Mouse (Mus musculus) myocyte (in vitro differentiated cells): ENCODE measurements around the gene She. TPM values are rescaled to one million over a fixed set of nuclear protein-coding genes. Genes with fewer than 3 reads are reported as not detected.

ENCODE experiments used
- H3K27me3 ChIP-seq: one replicate; pipeline ENCODE4 v1.6.1; 2011; ENCODE audit not compliant: control insufficient read depth, insufficient read depth, insufficient read length
- H3K36me3 ChIP-seq: one replicate; pipeline ENCODE4 v1.6.1; 2011; ENCODE audit not compliant: control insufficient read depth, insufficient read depth
- H3K4me2 ChIP-seq: one replicate; pipeline ENCODE4 v1.6.1; 2011; ENCODE audit warnings: low read depth, control low read depth
- H3K4me3 ChIP-seq: one replicate; pipeline ENCODE4 v1.5.1; 2011; ENCODE audit warnings: mild to moderate bottlenecking, control low read depth, moderate library complexity
- H3K79me2 ChIP-seq: one replicate; pipeline ENCODE4 v1.6.1; 2011; ENCODE audit not compliant: control insufficient read depth, insufficient read depth
- H3ac ChIP-seq: one replicate; pipeline ENCODE4 v1.6.1; 2011; ENCODE audit not compliant: control insufficient read depth, insufficient read length
- CEBPB ChIP-seq: IDR thresholded peaks from 2 replicates; pipeline ENCODE4 v1.6.1; 2011; ENCODE audit warnings: mild to moderate bottlenecking, moderate library complexity; ENCODE audit not compliant: poor library complexity, insufficient read depth, severe bottlenecking
- E2F4 ChIP-seq: IDR thresholded peaks from one replicate; pipeline ENCODE4 v1.6.1; 2011; ENCODE audit warnings: mild to moderate bottlenecking, control low read depth, moderate library complexity; ENCODE audit not compliant: insufficient read depth
- MAX ChIP-seq: IDR thresholded peaks from one replicate; pipeline ENCODE4 v1.6.1; 2011; ENCODE audit warnings: low read depth, mild to moderate bottlenecking, control low read depth
- MYOD1 ChIP-seq, 3 experiments: IDR thresholded peaks; one replicate each; pipeline ENCODE4 v1.6.1; 2011; ENCODE audit warnings: control low read depth in 2 of 3, low read depth in 2 of 3, mild to moderate bottlenecking in 2 of 3, moderate library complexity in 1 of 3; ENCODE audit not compliant: insufficient read length in 2 of 3, control insufficient read depth in 1 of 3
- MYOG ChIP-seq, 3 experiments: IDR thresholded peaks; one replicate each; pipeline ENCODE4 v1.6.1; 2011; ENCODE audit warnings: control low read depth in 2 of 3, low read depth in 2 of 3, mild to moderate bottlenecking in 2 of 3; ENCODE audit not compliant: insufficient read length in 2 of 3, control insufficient read depth in 1 of 3, insufficient read depth in 1 of 3
- POLR2A ChIP-seq: IDR thresholded peaks from one replicate; pipeline ENCODE4 v1.6.1; 2011; ENCODE audit warnings: low read depth, mild to moderate bottlenecking, control low read depth, moderate library complexity; ENCODE audit not compliant: insufficient read length
- POLR2AphosphoS2 ChIP-seq: IDR thresholded peaks from one replicate; pipeline ENCODE4 v1.6.1; 2011; ENCODE audit warnings: low read depth, control low read depth; ENCODE audit not compliant: insufficient read length
- REST ChIP-seq: IDR thresholded peaks from one replicate; pipeline ENCODE4 v1.6.1; 2011; ENCODE audit warnings: mild to moderate bottlenecking, control low read depth, moderate library complexity; ENCODE audit not compliant: insufficient read depth, insufficient read length
- SRF ChIP-seq: IDR thresholded peaks from one replicate; pipeline ENCODE4 v1.6.1; 2011; ENCODE audit warnings: low read depth; ENCODE audit not compliant: control insufficient read depth, insufficient read length
- TCF12 ChIP-seq: IDR thresholded peaks from one replicate; pipeline ENCODE4 v1.6.1; 2011; ENCODE audit warnings: mild to moderate bottlenecking, control low read depth; ENCODE audit not compliant: poor library complexity, insufficient read depth, severe bottlenecking
- TCF3 ChIP-seq: IDR thresholded peaks from one replicate; pipeline ENCODE4 v1.6.1; 2011; ENCODE audit warnings: low read depth, control low read depth; ENCODE audit not compliant: insufficient read length
- USF1 ChIP-seq: IDR thresholded peaks from one replicate; pipeline ENCODE4 v1.6.1; 2011; ENCODE audit warnings: low read depth, mild to moderate bottlenecking, control low read depth, moderate library complexity
- polyA plus RNA-seq: library from polyadenylated mRNA; unstranded; fragments of >200 nt; fragmentation: generic; extraction: Trizol; gene quantifications from one replicate; pipeline ENCODE4 v1.2.1, GENCODE M21; 2012; ENCODE audit warnings: missing spikeins

She gene
- polyA plus RNA-seq, 1 experiment = not detected

DNA sequence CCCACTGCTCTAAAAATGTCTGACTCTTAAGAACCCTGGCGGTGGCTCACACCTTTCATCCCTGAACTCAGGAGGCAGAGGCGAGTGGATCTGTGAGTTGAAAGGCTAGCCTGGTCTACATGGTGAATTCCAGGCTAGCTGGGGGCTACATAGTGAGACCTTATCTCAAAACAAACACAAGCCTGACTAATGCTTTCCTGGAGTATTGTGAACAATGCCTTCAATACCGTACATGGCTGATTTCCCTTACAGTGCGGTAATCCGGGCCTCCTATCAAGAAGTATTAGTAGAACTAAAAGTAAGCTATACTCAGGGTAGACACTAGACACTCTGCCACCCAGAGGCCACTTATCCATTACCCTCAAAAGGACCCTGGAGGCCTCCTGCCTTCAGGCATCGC lies 16.9 kb downstream of the She start:
- H3K27me3 ChIP-seq = no peaks in the 10 kb centered on the region
- H3ac ChIP-seq = no peak overlapping the region
- no peaks in the 10 kb centered on the region for H3K79me2 ChIP-seq
- H3K4me2 ChIP-seq = no peak overlapping the region
- H3K4me3 ChIP-seq = no peak overlapping the region
- no peaks in the 10 kb centered on the region for H3K36me3 ChIP-seq
- TF ChIP-seq E2F4 (no peak), POLR2AphosphoS2 (no peak), REST (no peak), TCF3 (no peak), SRF (no peak), CEBPB (no peak), MAX (no peak), MYOG (IDR thresholded peaks at IDR 0.05; ENCODE audit: control insufficient read depth in 1 of 3, insufficient read depth in 1 of 3, insufficient read length in 2 of 3, low read depth in 2 of 3) (no peak), USF1 (no peak), MYOD1 (IDR thresholded peaks at IDR 0.05; ENCODE audit: control insufficient read depth in 1 of 3, insufficient read length in 2 of 3, low read depth in 2 of 3) (no peak), POLR2A (no peak), TCF12 (no peak)

DNA sequence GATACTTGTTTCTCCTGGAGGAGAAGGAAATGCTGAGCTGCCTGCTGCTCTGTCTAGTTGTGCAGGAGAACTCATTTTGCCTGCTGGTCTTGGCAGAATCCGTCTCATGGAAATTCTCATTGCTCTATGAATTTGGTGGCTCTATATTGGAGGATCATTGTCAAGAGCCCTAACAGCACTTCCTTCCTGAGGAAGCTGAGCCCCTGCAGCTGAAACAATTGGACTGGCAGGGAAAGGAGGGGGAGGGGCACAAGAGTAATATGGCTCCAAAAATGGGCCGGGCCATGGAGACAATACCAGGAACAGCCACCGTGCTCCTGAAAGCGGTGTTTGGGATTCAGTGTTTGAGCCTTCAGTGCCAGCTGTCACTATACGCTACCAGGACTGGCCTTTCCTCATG lies 22.6 kb downstream of the She start:
- H3K79me2 ChIP-seq = no peaks in the 10 kb centered on the region
- H3K36me3 ChIP-seq = no peaks in the 10 kb centered on the region
- no peaks in the 10 kb centered on the region for H3K27me3 ChIP-seq
- H3K4me3 ChIP-seq = no peak overlapping the region
- H3K4me2 ChIP-seq = no peak overlapping the region
- H3ac ChIP-seq = no peak overlapping the region
- TF ChIP-seq POLR2A (no peak), E2F4 (no peak), MYOG (IDR thresholded peaks at IDR 0.05; ENCODE audit: control insufficient read depth in 1 of 3, insufficient read depth in 1 of 3, insufficient read length in 2 of 3, low read depth in 2 of 3) (no peak), SRF (no peak), CEBPB (no peak), TCF12 (no peak), MAX (no peak), MYOD1 (IDR thresholded peaks at IDR 0.05; ENCODE audit: control insufficient read depth in 1 of 3, insufficient read length in 2 of 3, low read depth in 2 of 3) (no peak), TCF3 (no peak), POLR2AphosphoS2 (no peak), REST (no peak), USF1 (no peak)

DNA sequence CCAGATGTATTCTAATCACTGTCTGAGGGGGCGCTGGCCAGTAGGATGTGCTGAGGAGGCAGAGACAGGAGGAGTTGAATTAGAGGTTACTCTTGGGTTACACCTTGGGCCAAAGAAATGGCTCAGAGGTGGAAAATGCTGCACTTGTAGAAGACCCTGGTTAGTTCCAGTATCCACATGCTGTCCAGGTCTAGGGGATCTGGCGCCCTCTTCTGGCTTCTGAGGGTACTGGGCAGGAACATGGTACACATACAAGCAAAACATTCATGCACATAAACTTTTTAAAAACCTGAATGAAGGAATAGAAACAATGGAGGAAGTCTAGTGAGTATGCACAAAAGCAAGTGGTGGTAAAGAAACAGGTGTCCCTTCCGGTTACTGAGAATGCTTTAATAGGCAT lies 26.2 kb downstream of the She start:
- TF ChIP-seq USF1 (no peak), TCF3 (no peak), POLR2AphosphoS2 (no peak), E2F4 (no peak), REST (no peak), CEBPB (no peak), SRF (no peak), MAX (no peak), MYOG (IDR thresholded peaks at IDR 0.05; ENCODE audit: control insufficient read depth in 1 of 3, insufficient read depth in 1 of 3, insufficient read length in 2 of 3, low read depth in 2 of 3) (no peak), MYOD1 (IDR thresholded peaks at IDR 0.05; ENCODE audit: control insufficient read depth in 1 of 3, insufficient read length in 2 of 3, low read depth in 2 of 3) (no peak), TCF12 (no peak), POLR2A (no peak)
- H3K4me3 ChIP-seq = no peak overlapping the region
- H3K36me3 ChIP-seq = no peaks in the 10 kb centered on the region
- no peaks in the 10 kb centered on the region for H3K27me3 ChIP-seq
- no peak overlapping the region for H3K4me2 ChIP-seq
- H3ac ChIP-seq = no peak overlapping the region
- no peaks in the 10 kb centered on the region for H3K79me2 ChIP-seq

DNA sequence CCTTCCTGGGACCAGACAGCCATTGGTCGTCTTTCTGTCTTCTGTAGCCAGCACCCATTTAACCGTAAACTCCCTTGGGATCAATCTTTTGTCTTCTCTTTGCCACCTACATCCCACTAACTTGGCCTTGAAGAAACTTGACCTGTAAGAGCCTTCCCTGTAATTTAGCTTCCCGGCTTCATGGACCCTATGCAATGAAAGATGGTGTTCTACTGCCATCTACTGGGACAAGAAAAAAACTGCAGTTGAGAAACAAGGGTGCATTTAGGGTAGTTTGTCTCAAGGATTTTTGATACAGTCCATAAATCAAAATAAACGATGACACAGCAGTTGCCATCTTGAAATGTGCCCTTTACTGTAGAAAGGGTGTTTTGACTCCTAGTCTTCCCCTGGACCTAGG lies 27.0 kb downstream of the She start:
- Histone ChIP-seq H3K36me3 (no peaks in the 10 kb centered on the region), H3ac (no peak overlapping the region), H3K27me3 (no peaks in the 10 kb centered on the region), H3K4me3 (no peak overlapping the region), H3K79me2 (no peaks in the 10 kb centered on the region), H3K4me2 (no peak overlapping the region)
- TF ChIP-seq MAX (no peak), SRF (no peak), POLR2AphosphoS2 (no peak), MYOD1 (IDR thresholded peaks at IDR 0.05; ENCODE audit: control insufficient read depth in 1 of 3, insufficient read length in 2 of 3, low read depth in 2 of 3) (no peak), CEBPB (no peak), TCF12 (no peak)

GRCm38 (mm10) chr3:89858888-89859287 lies 27.7 kb downstream of the She start:
- no peak overlapping the region for H3K4me3 ChIP-seq
- H3K27me3 ChIP-seq = no peaks in the 10 kb centered on the region
- TF ChIP-seq TCF12 = no peak
- TF ChIP-seq USF1 = no peak
- no peak for TF ChIP-seq MAX
- TF ChIP-seq REST = no peak
- no peak for TF ChIP-seq TCF3
- TF ChIP-seq SRF = no peak
- no peak for TF ChIP-seq E2F4
- TF ChIP-seq MYOG (IDR thresholded peaks at IDR 0.05; ENCODE audit: control insufficient read depth in 1 of 3, insufficient read depth in 1 of 3, insufficient read length in 2 of 3, low read depth in 2 of 3) = no peak
- no peak for TF ChIP-seq POLR2A
- TF ChIP-seq MYOD1 (IDR thresholded peaks at IDR 0.05; ENCODE audit: control insufficient read depth in 1 of 3, insufficient read length in 2 of 3, low read depth in 2 of 3) = no peak
- no peak for TF ChIP-seq POLR2AphosphoS2
- no peak overlapping the region for H3K4me2 ChIP-seq
- no peak overlapping the region for H3ac ChIP-seq
- no peaks in the 10 kb centered on the region for H3K79me2 ChIP-seq
- no peaks in the 10 kb centered on the region for H3K36me3 ChIP-seq
